Mouse (Mus musculus): ENCODE data around the gene Rnf145.

GRCm38 (mm10) chr11:44510371-44510770 is 8.4 kb upstream of the Rnf145 start:
- TF ChIP-seq CTCF (IDR thresholded peaks at IDR 0.05), result no peak
- no peak for TF ChIP-seq EP300 (IDR thresholded peaks at IDR 0.05)
